Mouse (Mus musculus) bone marrow macrophage, adult 2 months (primary cell): ENCODE measurements around the gene Dbi.

Source experiments
- CTCF ChIP-seq: IDR thresholded peaks from 2 replicates; pipeline ENCODE4 v1.5.1; 2012; ENCODE audit warnings: low read depth, mild to moderate bottlenecking, low read length, moderate library complexity
- POLR2A ChIP-seq: IDR thresholded peaks from 2 replicates; pipeline ENCODE4 v1.6.1; 2012; ENCODE audit warnings: mild to moderate bottlenecking, low read depth, low read length, borderline replicate concordance

DNA sequence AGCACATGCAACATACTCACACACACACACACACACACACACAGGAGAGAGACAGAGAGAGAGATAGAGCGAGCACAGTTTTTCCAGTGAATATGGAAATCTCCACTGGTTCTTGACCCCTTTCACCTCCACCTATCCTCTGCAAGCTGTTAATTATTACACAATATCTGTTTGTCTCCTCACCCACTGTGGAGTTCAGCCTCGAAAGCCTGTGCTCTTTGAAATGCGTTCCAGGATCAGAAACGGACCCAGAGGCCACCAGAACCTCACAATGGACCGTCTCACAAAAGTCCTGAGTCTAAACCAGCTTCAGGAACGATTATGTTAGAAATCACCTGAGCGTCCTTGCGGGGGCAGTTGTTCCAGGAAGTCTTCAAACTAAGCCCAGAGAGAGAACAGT is 54.7 kb downstream of the Dbi start:
- TF ChIP-seq CTCF (no peak), POLR2A (no peak)
